Mouse (Mus musculus): Measurements from ENCODE around the gene Plk2.

The Plk2 gene

DNA sequence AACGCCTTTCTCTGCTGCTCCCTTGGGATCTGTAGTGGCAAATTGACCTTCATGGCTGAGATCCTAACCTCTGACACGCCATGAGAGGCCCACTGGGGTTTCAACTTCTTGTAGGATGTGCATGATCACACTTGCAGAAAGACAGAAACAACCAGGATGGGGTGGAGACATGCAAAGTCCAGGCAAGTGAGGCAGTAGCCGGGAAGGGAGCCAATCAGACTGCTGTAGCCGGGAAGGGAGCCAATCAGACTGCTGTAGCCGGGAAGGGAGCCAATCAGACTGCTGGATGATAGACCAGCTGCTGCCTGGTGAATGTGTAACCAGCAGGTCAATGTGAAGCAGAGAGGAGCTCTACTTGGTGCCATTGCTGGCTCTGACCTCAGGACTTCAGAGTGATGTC, 11.3 kb downstream of the Plk2 start:
- no peak for DNase-seq (ENCODE audit: low read depth)

DNA sequence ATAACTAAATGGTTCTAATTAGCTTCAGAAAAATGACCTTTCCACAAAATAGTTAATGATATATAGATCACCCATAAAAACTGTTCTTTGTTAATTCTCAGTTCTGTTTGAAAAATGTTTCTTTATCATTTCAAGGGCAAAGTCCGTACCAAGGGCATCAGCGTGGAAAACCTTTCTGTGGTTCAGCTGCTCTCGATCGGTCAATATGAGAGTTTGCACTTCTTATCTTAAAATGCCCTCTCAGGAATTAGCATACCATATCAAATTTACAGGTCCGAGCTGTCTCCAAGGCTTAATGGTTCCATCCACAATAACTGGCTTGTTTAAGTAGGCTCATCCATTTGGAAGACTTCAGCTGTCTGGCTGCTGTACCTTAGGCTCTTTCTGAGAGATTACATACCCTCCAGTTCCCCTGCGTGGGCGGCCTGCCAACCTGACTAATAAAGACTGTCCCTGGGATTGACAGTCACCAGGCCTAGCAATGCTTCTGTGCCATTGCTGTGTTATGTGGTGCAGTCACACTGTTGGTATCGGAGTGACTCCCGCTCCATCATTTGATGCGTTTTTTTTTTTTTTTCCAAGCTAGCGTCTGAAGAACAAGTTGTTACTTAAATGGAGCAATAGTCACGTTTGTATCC, 17.8 kb downstream of the Plk2 start:
- no peak for DNase-seq (ENCODE audit: low read depth)

DNA sequence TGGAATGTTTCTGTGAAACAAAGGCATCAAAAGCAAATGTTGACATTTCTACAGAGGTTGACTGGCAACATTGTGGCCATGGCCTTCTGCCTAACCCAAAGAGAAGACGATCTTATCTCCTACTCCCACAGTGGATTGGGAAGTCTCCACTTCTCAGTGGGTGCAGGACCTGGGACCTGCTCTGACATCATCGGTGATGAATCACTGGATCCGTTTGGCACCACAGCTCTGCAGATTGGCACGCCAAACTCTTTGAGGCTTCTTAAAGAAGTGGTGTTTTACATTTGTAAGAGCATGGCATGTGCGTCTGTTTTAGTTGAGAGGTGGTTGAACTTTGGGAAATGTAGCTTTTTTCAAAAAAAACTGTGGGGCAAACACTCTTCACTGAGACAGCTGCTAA, 23.8 kb downstream of the Plk2 start:
- no peak for DNase-seq (ENCODE audit: low read depth)

DNA sequence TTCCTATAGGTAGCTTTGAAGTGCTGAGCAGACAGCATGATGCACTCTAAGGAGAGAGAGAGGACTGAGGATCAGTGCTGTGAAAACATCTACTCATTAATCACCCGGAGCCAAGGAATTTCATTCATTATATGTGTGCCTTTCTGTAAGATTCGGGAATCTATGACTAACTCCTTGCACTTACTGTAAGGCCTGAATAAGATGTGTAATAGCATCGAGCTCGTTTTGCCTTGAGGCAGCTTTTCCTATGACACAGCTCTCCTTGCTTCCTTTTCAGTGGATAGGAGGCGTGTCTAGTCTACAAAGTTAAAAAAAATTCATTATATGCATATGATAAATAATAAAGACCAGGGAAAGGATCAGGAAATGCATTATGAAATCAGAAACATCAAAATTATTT, 24.8 kb downstream of the Plk2 start:
- no peak for DNase-seq (ENCODE audit: low read depth)

DNA sequence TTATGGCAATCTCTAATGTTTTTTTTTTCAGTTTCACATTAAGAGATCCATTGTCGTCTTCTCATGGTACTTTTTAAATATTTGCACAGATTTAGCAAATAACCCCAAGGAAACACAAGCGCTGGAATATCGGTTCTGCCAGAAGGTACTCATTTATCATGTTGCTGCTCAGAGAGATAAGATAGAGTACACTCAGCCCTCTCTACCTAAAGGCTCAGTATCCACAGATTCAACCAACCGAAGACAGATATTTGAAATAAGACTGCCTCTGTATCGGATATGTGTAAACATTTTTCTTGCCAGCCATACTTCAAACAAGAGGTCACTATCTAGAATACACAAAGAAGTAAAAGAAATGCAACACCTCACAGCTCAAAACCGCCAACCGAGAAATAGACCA, 27.6 kb downstream of the Plk2 start:
- DNase-seq (ENCODE audit: low read depth), result no peak

DNA sequence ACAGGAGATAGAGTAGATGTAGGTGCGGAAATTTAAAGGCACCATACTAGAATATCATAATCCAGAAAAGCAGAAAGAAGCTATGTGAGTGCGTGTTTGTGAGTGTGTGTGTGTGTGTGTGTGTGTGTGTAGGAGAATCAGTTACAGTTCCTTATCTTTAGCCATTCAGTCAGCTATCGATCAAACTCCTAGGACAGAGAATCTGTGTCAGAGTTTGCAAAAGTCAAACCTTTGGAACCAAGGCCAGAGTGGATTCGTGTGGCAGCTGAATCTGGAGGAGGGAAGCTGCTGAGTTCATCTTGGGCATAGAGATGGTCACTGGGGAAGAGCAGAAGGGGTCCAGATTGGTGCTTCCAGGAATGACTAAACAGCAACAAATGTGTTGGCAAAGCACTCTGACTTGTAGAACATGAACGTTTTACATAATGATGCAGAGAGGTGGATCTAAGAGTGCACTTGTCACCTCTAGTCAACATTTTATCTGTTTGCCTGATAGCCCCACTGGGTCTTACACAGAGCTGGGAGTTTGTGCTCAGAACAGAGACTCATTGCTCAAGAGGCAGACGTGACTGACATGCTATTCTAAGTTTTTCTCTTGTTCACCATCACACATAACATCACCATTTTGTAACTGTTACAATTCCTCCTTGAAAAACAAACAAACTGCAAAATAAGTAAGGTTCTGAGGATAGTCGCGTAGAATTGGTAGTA, 30.8 kb downstream of the Plk2 start:
- no peak for DNase-seq (ENCODE audit: low read depth)

DNA sequence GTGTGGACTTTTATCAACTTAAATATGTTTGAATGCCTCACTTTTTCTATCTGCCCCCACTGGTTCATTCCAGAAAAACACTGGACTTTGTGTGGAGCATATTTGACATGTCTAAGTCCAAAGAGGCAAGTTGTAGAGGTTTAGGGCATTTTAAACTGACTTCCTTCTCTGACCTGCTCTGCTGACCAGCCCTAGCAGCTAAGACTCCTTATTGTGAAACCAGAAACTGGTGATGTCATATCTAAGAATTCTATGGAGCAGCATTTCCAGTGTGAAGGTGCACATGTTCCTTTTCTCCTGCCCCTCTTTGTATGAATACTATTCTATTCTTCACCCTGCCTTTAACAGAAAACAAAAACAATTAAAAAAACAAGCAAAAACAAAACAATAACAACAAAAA, 36.5 kb downstream of the Plk2 start:
- no peak for DNase-seq (ENCODE audit: low read depth)

DNA sequence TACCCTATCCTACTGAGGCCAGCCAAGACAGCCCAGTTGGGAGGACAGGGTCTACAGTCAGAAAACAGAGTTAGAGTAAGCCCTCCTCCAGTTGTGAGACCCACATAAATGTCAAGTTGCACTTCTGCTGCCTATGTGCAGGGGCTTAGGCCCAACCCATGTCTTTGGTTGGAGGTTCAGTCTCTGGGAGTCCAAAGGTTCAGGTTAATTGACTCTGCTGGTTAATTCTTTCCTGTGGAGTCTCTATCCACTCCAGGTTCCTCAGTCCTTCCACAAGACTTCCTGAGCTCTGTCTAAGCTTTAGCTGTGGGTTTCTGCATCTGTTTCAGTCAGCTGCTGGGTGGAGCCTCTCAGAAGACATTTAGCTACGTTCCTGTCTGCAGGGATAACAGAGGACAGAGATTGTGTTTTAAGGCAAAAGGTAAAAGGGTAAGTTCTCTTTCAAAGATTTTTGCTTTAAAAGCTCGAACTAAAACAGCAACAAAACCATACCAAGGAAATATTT, 37.3 kb downstream of the Plk2 start:
- no peak for DNase-seq (ENCODE audit: low read depth)

DNA sequence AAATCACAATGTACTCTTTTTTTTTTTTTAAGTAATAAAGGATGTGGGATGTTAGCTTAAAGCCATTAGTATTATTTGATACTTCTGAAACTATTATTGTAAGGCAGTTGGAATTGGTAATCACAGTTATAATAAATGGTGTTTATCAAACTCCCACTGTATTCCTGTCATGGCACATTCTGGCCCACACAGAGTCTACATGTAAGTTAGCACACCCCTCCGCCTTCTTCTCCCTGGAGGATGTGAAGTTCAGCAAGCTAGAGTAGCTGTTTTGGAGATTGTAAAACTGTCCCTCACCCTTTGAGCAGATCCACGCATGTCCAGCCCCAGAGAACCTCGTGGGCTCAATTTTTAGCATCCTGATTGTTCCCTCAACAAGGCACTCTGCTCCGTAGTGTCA, 37.8 kb downstream of the Plk2 start:
- DNase-seq (ENCODE audit: low read depth), result no peak

DNA sequence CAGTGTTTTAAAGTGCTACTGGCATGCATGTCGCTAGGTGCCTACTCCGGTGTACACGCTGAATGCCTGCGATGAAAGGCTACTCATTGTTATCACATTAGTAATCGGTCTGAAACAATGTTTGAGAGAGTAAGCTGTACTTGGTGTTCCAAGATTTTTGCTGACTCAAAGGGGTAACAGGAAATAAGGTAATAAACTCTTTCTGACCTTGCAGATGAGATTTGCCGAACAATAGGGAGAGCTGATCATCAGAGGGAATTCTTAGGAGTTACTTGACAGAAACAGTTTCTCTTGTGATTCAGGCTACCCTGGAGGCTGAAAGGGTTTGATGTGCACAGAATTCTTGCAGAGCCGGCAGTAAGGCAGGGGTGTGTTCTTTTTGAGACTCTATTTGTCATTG, 41.8 kb downstream of the Plk2 start:
- DNase-seq (ENCODE audit: low read depth), result no peak

DNA sequence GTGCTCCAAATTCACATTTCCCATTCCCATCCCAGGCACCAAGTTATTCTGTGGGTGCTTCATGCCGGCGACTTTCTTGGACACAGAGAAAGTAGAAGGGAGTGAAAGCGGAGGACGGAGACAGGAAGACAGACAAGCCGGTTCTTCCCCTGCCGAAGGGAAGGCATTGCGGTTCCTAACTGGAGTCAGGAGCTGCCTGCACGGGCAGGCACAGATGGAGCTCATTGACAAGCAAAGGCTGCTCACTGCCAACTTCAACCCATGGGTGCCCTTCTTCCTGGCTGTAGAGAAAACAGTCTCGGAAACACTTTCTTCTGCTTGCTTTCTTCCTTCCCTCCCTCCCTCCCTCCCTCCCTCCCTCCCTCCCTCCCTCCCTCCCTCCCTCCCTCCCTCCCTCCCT, 43.8 kb downstream of the Plk2 start:
- DNase-seq (ENCODE audit: low read depth), result no peak

DNA sequence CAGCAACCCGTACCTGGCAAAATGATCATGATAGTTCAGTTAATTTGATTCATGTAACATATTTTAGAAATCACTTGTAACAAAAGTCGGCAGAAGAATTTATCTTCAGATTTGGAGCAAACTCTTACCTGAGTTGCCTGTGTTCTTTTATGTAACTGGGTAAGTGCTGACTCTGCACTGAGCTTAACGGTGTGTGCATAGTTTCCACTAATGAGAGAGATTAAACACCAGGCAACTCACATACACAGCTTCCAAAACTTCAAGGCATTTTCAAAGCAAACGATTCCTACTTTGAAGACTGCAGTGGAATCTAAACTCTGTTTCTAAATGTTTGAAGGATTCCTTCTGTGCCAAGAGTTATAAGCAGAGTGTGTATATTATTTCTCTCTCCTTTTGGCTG, 49.5 kb downstream of the Plk2 start:
- no peak for DNase-seq (ENCODE audit: low read depth)

DNA sequence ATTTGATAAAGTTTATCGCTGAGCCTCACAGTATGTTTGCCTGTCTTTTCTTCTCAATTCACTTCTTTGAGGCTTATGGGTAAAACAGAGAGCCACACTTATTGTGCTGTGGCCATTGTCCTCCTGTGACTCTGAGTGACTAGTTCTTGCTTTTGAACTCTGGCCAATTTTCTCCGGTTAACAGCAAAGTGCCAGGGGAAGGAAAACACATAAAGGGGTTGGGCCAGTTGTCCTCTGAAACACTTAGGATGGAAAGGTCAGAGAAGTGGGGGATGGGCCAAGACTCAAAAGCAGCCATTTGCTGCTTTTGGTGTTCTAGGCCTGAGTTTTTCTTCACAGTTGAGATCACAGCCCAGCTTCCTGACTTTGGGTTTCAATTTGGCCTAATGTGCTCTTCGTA, 50.0 kb downstream of the Plk2 start:
- DNase-seq (ENCODE audit: low read depth), result no peak

DNA sequence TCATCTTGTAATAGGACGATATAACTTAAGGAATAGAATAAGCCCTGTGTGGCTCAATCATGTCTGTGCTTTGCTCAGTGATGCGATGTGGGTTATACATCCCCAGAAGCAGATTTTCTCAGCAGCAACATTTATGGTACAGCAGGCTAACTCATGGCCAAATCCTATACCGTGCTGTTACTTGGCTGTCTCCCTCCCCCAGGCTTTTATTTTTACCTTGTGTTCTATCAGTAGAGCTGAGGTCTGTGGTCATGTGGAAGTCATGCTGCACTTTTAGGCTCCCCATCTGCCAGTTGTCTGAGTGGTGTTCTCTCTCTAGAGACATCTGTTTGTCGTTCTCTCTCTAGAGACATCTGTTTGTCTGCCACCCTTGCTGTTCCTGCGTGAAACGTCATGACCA, 51.6 kb downstream of the Plk2 start:
- DNase-seq (ENCODE audit: low read depth), result no peak

DNA sequence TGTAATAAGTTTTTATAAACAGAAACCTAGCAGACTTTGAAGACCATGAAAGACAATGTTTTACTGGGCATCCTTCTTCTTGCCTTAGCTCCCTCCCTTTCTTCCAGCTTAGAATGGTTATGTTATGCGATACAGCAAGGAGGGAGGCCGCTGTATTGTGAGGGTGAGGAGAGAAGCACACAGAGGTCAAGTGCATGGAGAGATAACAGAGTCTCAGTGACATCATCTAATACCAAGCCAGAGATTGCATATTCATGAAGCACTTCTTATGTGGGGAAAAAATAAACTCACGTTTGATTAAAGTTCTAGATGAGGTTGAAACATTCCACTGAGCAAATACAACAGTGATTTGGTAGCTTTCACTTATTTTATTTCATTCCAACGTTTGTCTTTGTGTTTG, 55.2 kb downstream of the Plk2 start:
- DNase-seq (ENCODE audit: low read depth), result no peak

All from naive thymus-derived CD4-positive, alpha-beta T cell, adult 2 months (primary cell).